Mouse (Mus musculus) kidney, postnatal 36 days (tissue): Measurements from ENCODE around the gene Pik3r6.

Source experiments
- DNase-seq, 2 experiments: peaks; one replicate each; pipeline ENCODE4 v3.0.0; 2021 to 2022; ENCODE audit warnings: mixed read lengths in 2 of 2

Pik3r6 gene

DNA sequence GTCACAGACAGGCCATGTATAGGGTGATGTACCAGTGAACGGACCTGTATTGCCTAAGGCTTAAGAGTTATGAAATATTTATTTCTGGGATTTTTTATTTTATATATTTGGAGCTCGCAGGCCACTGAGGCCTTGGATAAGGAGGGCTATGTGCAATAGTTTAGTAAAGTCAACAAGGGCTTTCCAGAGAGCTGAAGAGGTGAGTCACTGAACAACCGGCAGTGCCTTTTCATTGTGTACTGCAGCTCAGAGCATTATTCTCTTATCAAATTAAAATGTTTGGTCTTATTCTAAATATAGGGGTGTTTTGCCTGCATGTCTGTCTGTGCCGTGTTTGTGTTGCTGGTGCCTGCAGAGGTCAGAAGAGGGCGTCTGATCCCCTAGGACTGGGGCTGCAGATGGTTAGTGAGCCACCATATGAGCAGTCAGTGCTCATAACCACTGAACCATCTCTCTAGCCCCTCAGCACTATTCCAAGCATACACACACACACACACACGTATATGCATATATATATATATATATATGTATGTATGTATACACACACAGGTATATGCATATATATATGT lies 14.5 kb upstream of the Pik3r6 start:
- no peak for DNase-seq

DNA sequence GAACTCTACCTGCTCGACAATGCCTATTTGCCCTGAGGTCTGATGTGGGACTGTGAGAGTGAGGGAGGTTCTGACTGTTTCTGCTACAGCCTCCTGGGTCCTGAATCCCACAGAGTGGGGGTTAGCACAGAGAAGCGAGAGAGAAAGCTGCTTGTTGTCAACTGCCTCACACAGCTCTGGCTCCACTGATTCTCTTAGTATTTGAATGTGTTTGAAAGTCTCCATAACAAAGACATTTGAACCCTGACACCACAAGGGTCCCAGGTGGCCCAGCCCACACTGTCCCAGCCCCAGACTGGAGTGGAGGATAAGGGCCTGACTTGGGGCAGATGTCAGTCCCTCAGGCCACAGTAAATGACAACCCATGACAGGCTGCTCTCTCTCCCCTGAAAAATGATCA lies 13.6 kb upstream of the Pik3r6 start:
- no peak for DNase-seq

GRCm38 (mm10) chr11:68492592-68492991 lies 10.2 kb upstream of the Pik3r6 start:
- DNase-seq, result no peak

GRCm38 (mm10) chr11:68493760-68494159 lies 9.1 kb upstream of the Pik3r6 start:
- no peak for DNase-seq

DNA sequence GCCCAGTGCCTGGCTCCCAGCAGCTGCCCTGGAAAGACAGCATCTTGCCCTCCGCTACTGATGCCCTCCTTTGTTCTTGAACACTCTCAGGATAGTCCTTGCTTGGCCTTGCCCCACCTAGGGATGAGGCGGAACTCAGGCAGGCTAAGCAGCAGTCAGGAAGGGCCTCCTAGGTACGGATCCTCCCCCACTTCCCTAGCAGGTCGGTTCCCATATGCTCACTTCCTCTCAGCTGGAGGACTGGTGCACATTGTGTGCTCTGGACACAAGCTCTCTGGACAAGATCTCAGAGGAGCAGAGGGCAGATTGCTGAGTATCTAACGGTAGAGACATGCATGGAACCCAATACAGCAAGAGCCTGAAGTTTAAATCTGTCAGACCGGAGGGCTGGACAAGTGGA lies 5.7 kb upstream of the Pik3r6 start:
- no peak for DNase-seq

DNA sequence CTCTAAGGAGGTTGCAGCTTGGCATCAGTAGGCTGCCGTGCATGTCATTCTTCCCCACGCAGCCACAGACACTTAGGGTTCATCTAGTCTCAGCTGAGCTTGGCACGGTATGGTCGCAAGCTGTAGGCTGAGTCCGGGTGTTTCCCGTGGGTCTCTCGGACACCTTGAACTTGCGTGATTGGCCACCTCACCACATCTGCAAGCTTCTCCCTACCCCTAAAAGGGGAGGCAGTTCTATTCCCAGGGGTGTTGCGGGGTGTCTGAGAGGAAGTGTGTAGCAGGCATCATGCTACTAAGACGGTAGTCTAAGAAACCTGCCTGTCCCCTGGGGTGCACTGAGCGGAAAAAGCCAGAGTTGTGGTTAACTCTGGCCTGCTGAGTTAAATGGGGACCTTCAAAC lies 4.3 kb upstream of the Pik3r6 start:
- DNase-seq, result no peak

- DNase-seq, result no peak
These were observed 3.7 kb upstream of the Pik3r6 start for GRCm38 (mm10) chr11:68498999-68499699.

- DNase-seq, result no peak
These were observed 1.9 kb upstream of the Pik3r6 start for GRCm38 (mm10) chr11:68500949-68501350.

- no peak for DNase-seq
These were observed 411 bp upstream of the Pik3r6 start for GRCm38 (mm10) chr11:68502408-68502807.

GRCm38 (mm10) chr11:68504913-68505312 lies 2.1 kb downstream of the Pik3r6 start:
- DNase-seq, result no peak

- no peak for DNase-seq
These were observed 4.4 kb downstream of the Pik3r6 start for GRCm38 (mm10) chr11:68507246-68507645.

GRCm38 (mm10) chr11:68508619-68509018 lies 5.8 kb downstream of the Pik3r6 start:
- no peak for DNase-seq

- no peak for DNase-seq
These were observed 6.4 kb downstream of the Pik3r6 start for GRCm38 (mm10) chr11:68509194-68509593.

- DNase-seq, result no peak
These were observed 11.2 kb downstream of the Pik3r6 start for GRCm38 (mm10) chr11:68513969-68514368.

GRCm38 (mm10) chr11:68519362-68519761 lies 16.5 kb downstream of the Pik3r6 start:
- no peak for DNase-seq

GRCm38 (mm10) chr11:68519815-68520214 lies 17.0 kb downstream of the Pik3r6 start:
- DNase-seq, result no peak

GRCm38 (mm10) chr11:68520439-68520838 lies 17.6 kb downstream of the Pik3r6 start:
- DNase-seq, result no peak

DNA sequence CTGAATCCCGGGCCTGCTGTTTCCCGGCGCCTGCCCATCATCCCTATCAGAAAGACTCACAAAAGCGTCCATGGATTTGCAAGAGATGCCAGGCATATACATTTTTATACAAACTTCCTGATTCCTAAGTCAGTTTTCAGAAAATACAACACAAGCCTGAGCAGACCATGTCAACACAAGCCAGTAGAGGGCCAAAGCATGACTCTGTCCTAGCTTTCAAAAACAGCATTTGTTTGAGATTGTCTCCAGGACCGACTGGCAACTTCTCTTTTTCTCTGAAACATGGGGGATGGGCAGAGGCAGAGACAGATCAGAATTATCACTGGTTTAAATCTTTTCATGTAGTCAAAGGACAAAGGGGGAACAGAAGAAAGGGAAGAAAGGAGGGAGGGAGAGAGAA lies 18.5 kb downstream of the Pik3r6 start:
- DNase-seq, result no peak

- no peak for DNase-seq
These were observed 23.6 kb downstream of the Pik3r6 start for GRCm38 (mm10) chr11:68526441-68526840.

- DNase-seq, result peak; percentile 24 to 71
These were observed 28.4 kb downstream of the Pik3r6 start for GRCm38 (mm10) chr11:68531066-68531806.

GRCm38 (mm10) chr11:68531941-68532535 lies 29.2 kb downstream of the Pik3r6 start:
- DNase-seq, result no peak

- DNase-seq, result peak; percentile 46 to 66
These were observed 30.0 kb downstream of the Pik3r6 start for GRCm38 (mm10) chr11:68532773-68533172.

DNA sequence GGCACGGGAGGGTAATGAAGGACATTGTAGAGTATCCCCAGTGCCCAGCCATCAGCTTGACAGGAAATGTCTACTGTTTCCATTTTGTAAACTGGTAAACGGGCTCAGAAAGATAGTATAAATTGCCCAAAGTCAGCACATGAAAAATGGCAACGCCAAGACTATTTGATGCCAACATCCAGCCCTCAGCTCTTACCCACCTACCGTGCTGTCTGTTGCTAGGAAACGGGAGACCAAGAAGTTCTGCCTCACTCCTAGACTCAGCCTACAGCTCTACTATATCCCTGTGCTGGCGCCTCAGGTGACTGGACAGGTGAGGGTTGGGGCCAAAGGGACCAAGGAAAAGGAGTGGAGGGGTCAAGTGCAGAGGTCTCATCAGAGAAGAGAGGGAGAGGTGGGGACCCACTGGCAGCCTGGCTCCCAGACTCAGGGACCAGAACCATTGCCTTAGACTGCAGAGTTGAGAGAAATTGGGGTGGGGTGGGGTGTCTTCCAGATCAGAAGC lies 31.2 kb downstream of the Pik3r6 start:
- no peak for DNase-seq
